Mouse (Mus musculus) left cerebral cortex, adult 6 months (tissue): ENCODE measurements around the gene Cdh15. TPM values are rescaled to one million over a fixed set of nuclear protein-coding genes. Genes with fewer than 3 reads are reported as not detected.

Source experiments
- long read RNA-seq, 2 experiments: library from polyadenylated mRNA; unstranded; transcript quantifications; one replicate each; pipeline ENCODE4 v2.0.0; 2019 to 2020
- polyA plus RNA-seq: library from polyadenylated mRNA; unstranded; fragments of <200 nt; fragmentation: Nextera tagmentation; gene quantifications from 2 replicates; pipeline ENCODE4 v1.2.3, GENCODE M21; 2021

Gene Cdh15
- polyA plus RNA-seq = 1.1 and 2.8 TPM in 2 replicates
- long read RNA-seq, experiment 1, partial matches to known transcripts = 12 of 12 reads
- long read RNA-seq, experiment 1, other reads (novel, unspliced or antisense) = 0 of 12 reads
- long read RNA-seq, experiment 2, partial matches to known transcripts = 8 of 9 reads
- long read RNA-seq, experiment 2, other reads (novel, unspliced or antisense) = 1 of 9 reads

DNA sequence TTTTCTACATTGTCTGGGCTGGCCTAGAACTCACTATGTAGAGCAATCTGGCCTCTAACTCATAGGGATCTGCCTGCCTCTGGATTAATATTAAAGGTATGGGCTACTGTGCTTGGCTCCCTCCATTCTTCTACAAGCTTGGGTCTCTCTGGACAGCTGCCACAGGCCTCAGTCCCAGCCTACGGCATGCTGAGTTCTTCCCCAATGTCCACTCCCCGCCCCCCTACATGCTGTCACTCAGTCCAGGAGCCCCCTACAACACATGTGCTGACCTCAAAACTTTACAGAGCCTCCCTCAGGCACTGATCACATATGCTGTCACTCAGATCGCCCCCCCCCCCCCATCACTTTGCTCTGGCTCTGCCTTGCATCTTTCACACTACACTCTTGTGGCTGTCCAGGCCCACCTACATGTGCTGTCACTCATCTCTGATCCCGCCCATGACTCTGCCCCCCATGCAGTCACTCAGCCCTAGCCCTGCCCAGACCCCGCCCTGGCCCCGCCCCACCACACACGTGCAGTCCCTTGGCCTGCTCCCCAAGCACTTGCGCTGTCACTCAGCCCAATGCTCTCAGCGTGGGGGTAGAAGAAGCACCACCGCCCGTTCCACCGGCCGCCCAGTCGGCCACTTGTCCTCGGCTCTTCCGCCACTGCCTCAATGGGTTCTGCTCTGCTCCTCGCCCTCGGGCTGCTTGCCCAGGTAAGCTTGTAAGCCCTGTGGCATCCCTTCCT, at the start of gene Cdh15:
Gene Cdh15 (plus strand): TSS at position 138 of the 733 bp plus-strand sequence.

Other genes starting within 250 kb of the Cdh15 start
- gene Galns, start 236.5 kb upstream of the Cdh15 start, polyA plus RNA-seq = 2.2 and 3.4 TPM in 2 replicates
- gene Trappc2l, start 236.3 kb upstream of the Cdh15 start, polyA plus RNA-seq = 164 and 234 TPM in 2 replicates
- not detected in 2 replicates for gene Pabpn1l, start 225.2 kb upstream of the Cdh15 start, polyA plus RNA-seq
- 3.6 and 4.5 TPM in 2 replicates for gene Cbfa2t3, start 148.9 kb upstream of the Cdh15 start, polyA plus RNA-seq
- 4.4 and 5.6 TPM in 2 replicates for gene Acsf3, start 72.5 kb upstream of the Cdh15 start, polyA plus RNA-seq
- gene Ankrd11, start 194.3 kb downstream of the Cdh15 start, polyA plus RNA-seq = 18.2 and 43.0 TPM in 2 replicates
- 18.5 and 42.3 TPM in 2 replicates for gene Spg7, start 215.0 kb downstream of the Cdh15 start, polyA plus RNA-seq